Mouse (Mus musculus) ES-Bruce4 (cell line): Measurements from ENCODE around the gene Spata17.

Experiments
- CTCF ChIP-seq: IDR thresholded peaks from one replicate; pipeline ENCODE4 v1.8.1; 2011; ENCODE audit warnings: low read depth, low read length
- POLR2A ChIP-seq: IDR thresholded peaks from one replicate; pipeline ENCODE4 v1.8.1; 2011; ENCODE audit warnings: low read length; ENCODE audit not compliant: insufficient read depth

- TF ChIP-seq CTCF (no peak), POLR2A (no peak)
Observed at GRCm38 (mm10) chr1:187015673-187016072, 199.6 kb downstream of the Spata17 start.
